Mouse (Mus musculus) CH12.LX (cell line): ENCODE measurements around the gene Tcl1b2.

Experiments
- BHLHE40 ChIP-seq: IDR thresholded peaks from 2 replicates; pipeline ENCODE4 v1.6.1; 2011; ENCODE audit warnings: mild to moderate bottlenecking, low read depth, low read length, improper control_type of control experiment
- CTCF ChIP-seq, 2 experiments: IDR thresholded peaks in 1 of 2; conservative IDR thresholded peaks in 1 of 2; 2 replicates each; pipeline ENCODE4 v1.5.1; 2011 to 2012; ENCODE audit warnings: low read depth in 2 of 2, low read length in 2 of 2, improper control_type of control experiment in 1 of 2, inconsistent platforms in 1 of 2, mild to moderate bottlenecking in 1 of 2, moderate library complexity in 1 of 2
- ELF1 ChIP-seq: IDR thresholded peaks from 2 replicates; pipeline ENCODE4 v1.6.1; 2014; ENCODE audit warnings: low read depth, mild to moderate bottlenecking, inconsistent platforms, low read length, improper control_type of control experiment
- HCFC1 ChIP-seq: IDR thresholded peaks from 2 replicates; pipeline ENCODE4 v1.6.1; 2012; ENCODE audit warnings: low read depth, mild to moderate bottlenecking, inconsistent platforms, low read length, improper control_type of control experiment
- MAFK ChIP-seq: IDR thresholded peaks from 2 replicates; pipeline ENCODE4 v1.6.1; 2011; ENCODE audit warnings: low read length, improper control_type of control experiment; ENCODE audit not compliant: insufficient replicate concordance
- MEF2A ChIP-seq: IDR thresholded peaks from 2 replicates; pipeline ENCODE4 v1.6.1; 2014; ENCODE audit warnings: low read depth, mild to moderate bottlenecking, inconsistent platforms, low read length, improper control_type of control experiment, borderline replicate concordance
- MXI1 ChIP-seq: IDR thresholded peaks from 2 replicates; pipeline ENCODE4 v1.6.1; 2011; ENCODE audit warnings: mild to moderate bottlenecking, low read depth, low read length, improper control_type of control experiment
- NRF1 ChIP-seq: IDR thresholded peaks from 2 replicates; pipeline ENCODE4 v1.6.1; 2014; ENCODE audit warnings: low read depth, mild to moderate bottlenecking, inconsistent platforms, low read length, improper control_type of control experiment, moderate library complexity
- POLR2A ChIP-seq: IDR thresholded peaks from 2 replicates; pipeline ENCODE4 v1.6.1; 2011; ENCODE audit warnings: low read depth, mild to moderate bottlenecking, improper control_type of control experiment, low read length
- SMC3 ChIP-seq: IDR thresholded peaks from 2 replicates; pipeline ENCODE4 v1.6.1; 2011; ENCODE audit warnings: low read depth, low read length, improper control_type of control experiment
- TBP ChIP-seq: conservative IDR thresholded peaks from 2 replicates; pipeline ENCODE4 v1.6.1; 2011; ENCODE audit warnings: low read depth, low read length, improper control_type of control experiment
- TCF12 ChIP-seq: IDR thresholded peaks from 2 replicates; pipeline ENCODE4 v1.6.1; 2014; ENCODE audit warnings: low read depth, mild to moderate bottlenecking, inconsistent platforms, low read length, improper control_type of control experiment
- UBTF ChIP-seq: IDR thresholded peaks from 2 replicates; pipeline ENCODE4 v1.6.1; 2012; ENCODE audit warnings: low read depth, mild to moderate bottlenecking, inconsistent platforms, low read length, improper control_type of control experiment, moderate library complexity

DNA sequence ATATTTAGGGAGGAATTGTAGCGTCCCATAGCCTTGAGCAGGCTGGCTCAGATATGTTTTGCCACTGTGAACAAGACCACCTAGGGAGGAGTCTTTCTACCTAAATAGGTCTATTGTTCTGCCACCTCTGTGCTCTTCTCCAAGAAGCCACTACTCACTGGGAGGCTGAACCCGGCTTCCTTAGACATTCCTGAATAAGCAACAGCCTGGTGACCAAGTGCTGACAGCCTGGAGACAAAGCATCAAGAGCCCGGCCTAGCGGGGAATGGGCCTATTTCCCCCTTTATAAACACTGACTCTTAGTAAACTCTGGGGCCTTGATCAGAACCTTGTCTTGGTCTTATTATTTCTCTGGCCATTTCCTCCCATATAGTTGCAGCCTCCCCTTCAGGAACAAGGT is 19.3 kb upstream of the Tcl1b2 start:
- TF ChIP-seq SMC3 (no peak), POLR2A (no peak), ELF1 (no peak), TCF12 (no peak), CTCF (conservative IDR thresholded peaks at IDR 0.05 in 1 of 2, IDR thresholded peaks at IDR 0.05 in 1 of 2; ENCODE audit: low read depth in 2 of 2, low read length in 2 of 2) (no peak), MAFK (no peak), NRF1 (no peak), BHLHE40 (no peak), MXI1 (no peak), HCFC1 (no peak), TBP (no peak), MEF2A (no peak), UBTF (no peak)
